Mouse (Mus musculus): ENCODE results near the gene Afmid. TPM values are rescaled to one million over a fixed set of nuclear protein-coding genes. Genes with fewer than 3 reads are reported as not detected.

Afmid gene
- polyA plus RNA-seq, 1 experiment from 2014 or later: 2.3 TPM

GRCm38 (mm10) chr11:117871911-117872584 is 46.3 kb downstream of the Afmid start:
- H3K36me3 ChIP-seq (ENCODE audit: control insufficient read depth, insufficient read depth, low read length): no peaks in the 10 kb centered on the region
- H3K27ac ChIP-seq (ENCODE audit: low read depth, low read length): no peak overlapping the region
- H3K4me1 ChIP-seq (ENCODE audit: control insufficient read depth, insufficient read depth, low read length): peaks cover 6% of the 10 kb centered on the region
- H3K9ac ChIP-seq (ENCODE audit: low read length): no peak overlapping the region
- WGBS: 57% methylated on average over 12 of the region's 12 CpGs
- ATAC-seq (ENCODE audit: insufficient read depth, low FRiP score, low TSS enrichment) (no peak), DNase-seq (ENCODE audit: low spot score) (no peak)
- H3K4me3 ChIP-seq (ENCODE audit: low read depth, low read length): no peak overlapping the region
- H3K27me3 ChIP-seq (ENCODE audit: control insufficient read depth, insufficient read depth, low read length): no peaks in the 10 kb centered on the region
- H3K4me2 ChIP-seq (ENCODE audit: low read depth): no peak overlapping the region
- H3K9me3 ChIP-seq (ENCODE audit: control insufficient read depth, low read length): no peaks in the 10 kb centered on the region

- 2% methylated on average over 51 of the region's 51 CpGs for WGBS
- H3K9ac ChIP-seq (ENCODE audit: low read length): peak within 1 kb of the TSS; percentile 72
- DNase-seq (ENCODE audit: low spot score) (peak; percentile 82), ATAC-seq (ENCODE audit: insufficient read depth, low FRiP score, low TSS enrichment) (peak; percentile 53; the same call in 1 of the 2 replicates)
- H3K27me3 ChIP-seq (ENCODE audit: control insufficient read depth, insufficient read depth, low read length): no peaks in the 10 kb centered on the region
- H3K27ac ChIP-seq (ENCODE audit: low read depth, low read length): no peak within 1 kb of the TSS
- H3K9me3 ChIP-seq (ENCODE audit: control insufficient read depth, low read length): no peaks in the 10 kb centered on the region
- peaks cover 6% of the 10 kb centered on the region for H3K4me1 ChIP-seq (ENCODE audit: control insufficient read depth, insufficient read depth, low read length)
- no peaks in the 10 kb centered on the region for H3K36me3 ChIP-seq (ENCODE audit: control insufficient read depth, insufficient read depth, low read length)
- H3K4me2 ChIP-seq (ENCODE audit: low read depth): peak within 1 kb of the TSS; percentile 98
- H3K4me3 ChIP-seq (ENCODE audit: low read depth, low read length): peak within 1 kb of the TSS; percentile 77
Observed at GRCm38 (mm10) chr11:117872861-117873608, 47.3 kb downstream of the Afmid start, which contains the start of gene Tha1. TSS of gene Tha1 (minus strand) at chr11:117873481.

GRCm38 (mm10) chr11:117874419-117874818 is 48.7 kb downstream of the Afmid start:
- ATAC-seq (ENCODE audit: insufficient read depth, low FRiP score, low TSS enrichment): no peak
- no peak overlapping the region for H3K9ac ChIP-seq (ENCODE audit: low read length)
- no peaks in the 10 kb centered on the region for H3K36me3 ChIP-seq (ENCODE audit: control insufficient read depth, insufficient read depth, low read length)
- no peak for DNase-seq (ENCODE audit: low spot score)
- H3K4me2 ChIP-seq (ENCODE audit: low read depth): no peak overlapping the region
- H3K27ac ChIP-seq (ENCODE audit: low read depth, low read length): no peak overlapping the region
- no peaks in the 10 kb centered on the region for H3K27me3 ChIP-seq (ENCODE audit: control insufficient read depth, insufficient read depth, low read length)
- peaks cover 9% of the 10 kb centered on the region for H3K4me1 ChIP-seq (ENCODE audit: control insufficient read depth, insufficient read depth, low read length)
- no peak overlapping the region for H3K4me3 ChIP-seq (ENCODE audit: low read depth, low read length)
- H3K9me3 ChIP-seq (ENCODE audit: control insufficient read depth, low read length): no peaks in the 10 kb centered on the region
- whole genome bisulfite sequencing: 62% methylated on average over 4 of the region's 4 CpGs

GRCm38 (mm10) chr11:117875681-117876080 is 50.0 kb downstream of the Afmid start:
- 0 out of 2 replicates have a peak overlapping the region, but pooled peaks have one; percentile 10 for H3K9ac ChIP-seq (ENCODE audit: low read length)
- WGBS: 20% methylated on average over 6 of the region's 6 CpGs
- peaks cover 9% of the 10 kb centered on the region for H3K4me1 ChIP-seq (ENCODE audit: control insufficient read depth, insufficient read depth, low read length)
- H3K4me2 ChIP-seq (ENCODE audit: low read depth): no peak overlapping the region
- DNase-seq (ENCODE audit: low spot score) (no peak), ATAC-seq (ENCODE audit: insufficient read depth, low FRiP score, low TSS enrichment) (no peak)
- no peak overlapping the region for H3K27ac ChIP-seq (ENCODE audit: low read depth, low read length)
- no peak overlapping the region for H3K4me3 ChIP-seq (ENCODE audit: low read depth, low read length)
- no peaks in the 10 kb centered on the region for H3K27me3 ChIP-seq (ENCODE audit: control insufficient read depth, insufficient read depth, low read length)
- no peaks in the 10 kb centered on the region for H3K36me3 ChIP-seq (ENCODE audit: control insufficient read depth, insufficient read depth, low read length)
- no peaks in the 10 kb centered on the region for H3K9me3 ChIP-seq (ENCODE audit: control insufficient read depth, low read length)

GRCm38 (mm10) chr11:117877917-117878745 is 52.4 kb downstream of the Afmid start:
- no peak overlapping the region for H3K4me2 ChIP-seq (ENCODE audit: low read depth)
- 35% methylated on average over 13 of the region's 13 CpGs for WGBS
- no peak overlapping the region; the same call in 1 of the 2 replicates for H3K27ac ChIP-seq (ENCODE audit: low read depth, low read length)
- H3K9ac ChIP-seq (ENCODE audit: low read length): no peak overlapping the region
- H3K27me3 ChIP-seq (ENCODE audit: control insufficient read depth, insufficient read depth, low read length): no peaks in the 10 kb centered on the region
- H3K4me1 ChIP-seq (ENCODE audit: control insufficient read depth, insufficient read depth, low read length): peaks cover 5% of the 10 kb centered on the region
- H3K4me3 ChIP-seq (ENCODE audit: low read depth, low read length): no peak overlapping the region
- no peaks in the 10 kb centered on the region for H3K9me3 ChIP-seq (ENCODE audit: control insufficient read depth, low read length)
- DNase-seq (ENCODE audit: low spot score) (no peak), ATAC-seq (ENCODE audit: insufficient read depth, low FRiP score, low TSS enrichment) (no peak)
- H3K36me3 ChIP-seq (ENCODE audit: control insufficient read depth, insufficient read depth, low read length): no peaks in the 10 kb centered on the region

GRCm38 (mm10) chr11:117878892-117879291 is 53.2 kb downstream of the Afmid start:
- Histone ChIP-seq H3K9me3 (ENCODE audit: control insufficient read depth, low read length) (no peaks in the 10 kb centered on the region), H3K4me3 (ENCODE audit: low read depth, low read length) (no peak overlapping the region), H3K4me1 (ENCODE audit: control insufficient read depth, insufficient read depth, low read length) (peaks cover 5% of the 10 kb centered on the region), H3K36me3 (ENCODE audit: control insufficient read depth, insufficient read depth, low read length) (no peaks in the 10 kb centered on the region), H3K9ac (ENCODE audit: low read length) (no peak overlapping the region), H3K27me3 (ENCODE audit: control insufficient read depth, insufficient read depth, low read length) (no peaks in the 10 kb centered on the region), H3K4me2 (ENCODE audit: low read depth) (no peak overlapping the region), H3K27ac (ENCODE audit: low read depth, low read length) (no peak overlapping the region; the same call in 1 of the 2 replicates)
- no peak for ATAC-seq (ENCODE audit: insufficient read depth, low FRiP score, low TSS enrichment)
- no peak for DNase-seq (ENCODE audit: low spot score)
- 39% methylated on average over 8 of the region's 8 CpGs for WGBS

GRCm38 (mm10) chr11:117879676-117880075 is 54.0 kb downstream of the Afmid start:
- Histone ChIP-seq H3K4me1 (ENCODE audit: control insufficient read depth, insufficient read depth, low read length) (peaks cover 5% of the 10 kb centered on the region), H3K27me3 (ENCODE audit: control insufficient read depth, insufficient read depth, low read length) (no peaks in the 10 kb centered on the region), H3K4me3 (ENCODE audit: low read depth, low read length) (no peak overlapping the region), H3K4me2 (ENCODE audit: low read depth) (no peak overlapping the region), H3K36me3 (ENCODE audit: control insufficient read depth, insufficient read depth, low read length) (no peaks in the 10 kb centered on the region), H3K9me3 (ENCODE audit: control insufficient read depth, low read length) (no peaks in the 10 kb centered on the region), H3K9ac (ENCODE audit: low read length) (no peak overlapping the region), H3K27ac (ENCODE audit: low read depth, low read length) (no peak overlapping the region)
- 84% methylated on average over 6 of the region's 6 CpGs for WGBS
- ATAC-seq (ENCODE audit: insufficient read depth, low FRiP score, low TSS enrichment) (no peak), DNase-seq (ENCODE audit: low spot score) (no peak)

- no peak overlapping the region for H3K4me2 ChIP-seq (ENCODE audit: low read depth)
- H3K27ac ChIP-seq (ENCODE audit: low read depth, low read length): no peak overlapping the region
- no peaks in the 10 kb centered on the region for H3K9me3 ChIP-seq (ENCODE audit: control insufficient read depth, low read length)
- no peaks in the 10 kb centered on the region for H3K27me3 ChIP-seq (ENCODE audit: control insufficient read depth, insufficient read depth, low read length)
- no peak overlapping the region for H3K9ac ChIP-seq (ENCODE audit: low read length)
- ATAC-seq (ENCODE audit: insufficient read depth, low FRiP score, low TSS enrichment): no peak
- peaks cover 5% of the 10 kb centered on the region for H3K4me1 ChIP-seq (ENCODE audit: control insufficient read depth, insufficient read depth, low read length)
- no peak for DNase-seq (ENCODE audit: low spot score)
- H3K4me3 ChIP-seq (ENCODE audit: low read depth, low read length): no peak overlapping the region
- H3K36me3 ChIP-seq (ENCODE audit: control insufficient read depth, insufficient read depth, low read length): no peaks in the 10 kb centered on the region
- WGBS: 93% methylated on average over 9 of the region's 9 CpGs
Observed at GRCm38 (mm10) chr11:117880336-117880976, 54.7 kb downstream of the Afmid start.

All from neural tube, embryonic 11.5 days (tissue).